Mouse (Mus musculus): ENCODE measurements around the gene Sugct. TPM values are rescaled to one million over a fixed set of nuclear protein-coding genes. Genes with fewer than 3 reads are reported as not detected.

Gene Sugct
- polyA plus RNA-seq, 1 experiment from 2014 or later = 9.3 TPM

DNA sequence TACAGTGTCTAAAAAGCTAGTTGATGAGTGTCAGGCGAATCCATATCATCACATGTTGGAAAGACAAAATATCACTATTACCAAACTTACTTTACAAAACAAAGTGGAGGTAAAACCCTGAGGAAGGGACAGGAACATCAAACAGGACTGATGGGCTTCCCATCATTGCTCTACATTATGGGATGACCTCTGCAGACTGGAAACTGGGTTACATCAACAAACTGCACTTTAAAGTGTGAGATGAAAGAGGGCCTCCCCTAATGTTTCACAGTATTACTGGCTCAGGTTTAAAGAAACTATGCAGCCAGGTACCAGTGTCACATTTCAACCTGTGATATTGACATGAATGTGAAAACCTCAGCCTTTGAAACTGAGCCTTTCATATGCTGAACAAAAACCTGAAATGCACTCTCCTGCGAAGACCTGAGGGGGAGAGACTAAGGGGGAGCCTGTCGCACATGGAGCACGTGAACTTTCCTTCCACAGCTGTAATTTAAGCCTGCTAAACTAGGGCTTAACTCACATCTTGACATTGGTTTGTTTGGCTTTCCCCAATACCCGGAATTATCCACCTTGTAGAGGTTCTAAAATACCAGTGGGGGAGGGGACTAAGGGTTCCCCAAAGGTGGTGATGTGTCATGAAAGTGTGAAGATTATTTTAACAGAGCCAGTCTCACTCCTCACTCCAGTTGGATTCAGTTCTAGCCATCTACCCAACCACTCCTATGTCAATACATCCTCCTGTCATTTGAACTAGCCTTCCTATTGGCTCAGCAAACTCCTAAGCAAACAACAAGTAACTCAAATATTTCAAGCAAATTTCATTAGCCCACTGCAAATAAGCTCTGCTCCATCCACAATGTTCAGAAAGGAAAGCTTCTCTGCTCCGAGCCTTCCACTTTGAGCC, 610.2 kb downstream of the Sugct start:
- Histone ChIP-seq H3K27ac (ENCODE audit: low read length) (no peak overlapping the region), H3K9ac (replicated peaks; ENCODE audit: low read depth) (no peak overlapping the region), H3K9me3 (ENCODE audit: low read length) (no peaks in the 10 kb centered on the region), H3K27me3 (replicated peaks; ENCODE audit: insufficient read depth, low read length) (no peaks in the 10 kb centered on the region), H3K4me3 (ENCODE audit: low read depth, low read length) (no peak overlapping the region), H3K4me1 (ENCODE audit: insufficient read depth, low read depth, low read length) (no peaks in the 10 kb centered on the region), H3K36me3 (ENCODE audit: insufficient read depth, low read length) (no peaks in the 10 kb centered on the region), H3K4me2 (replicated peaks; ENCODE audit: low read depth, low read length) (no peak overlapping the region)
- WGBS = 50% methylated on average over 6 of the region's 6 CpGs
- ATAC-seq (no peak), DNase-seq (ENCODE audit: low spot score) (no peak)
- TF ChIP-seq EP300 (IDR thresholded peaks at IDR 0.05) (no peak), CTCF (IDR thresholded peaks at IDR 0.05) (no peak)

DNA sequence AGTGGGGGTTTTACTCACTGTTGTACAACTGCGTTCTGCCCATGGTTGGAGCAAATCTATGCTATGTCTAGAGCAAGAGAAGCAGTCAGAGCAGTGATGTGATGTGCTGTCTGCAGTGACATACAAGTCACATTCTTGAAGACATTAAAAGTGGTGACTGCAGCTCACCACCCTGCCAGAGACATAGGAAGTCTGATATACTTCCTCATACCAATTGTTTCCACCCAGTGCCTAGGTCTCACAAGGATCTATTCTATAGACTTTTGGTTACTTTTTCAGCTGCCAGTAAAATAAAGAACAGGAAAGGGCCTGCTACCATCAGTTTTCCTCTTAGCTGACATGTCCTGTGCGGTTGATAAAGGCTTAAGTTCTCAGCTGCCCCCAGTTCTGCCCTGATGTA, 613.7 kb downstream of the Sugct start:
- H3K9me3 ChIP-seq (ENCODE audit: low read length) = no peaks in the 10 kb centered on the region
- H3K4me1 ChIP-seq (ENCODE audit: insufficient read depth, low read depth, low read length) = no peaks in the 10 kb centered on the region
- no peak for DNase-seq (ENCODE audit: low spot score)
- H3K9ac ChIP-seq (replicated peaks; ENCODE audit: low read depth) = no peak overlapping the region
- 63% methylated on average over 2 of the region's 2 CpGs for WGBS
- H3K4me3 ChIP-seq (ENCODE audit: low read depth, low read length) = no peak overlapping the region
- H3K4me2 ChIP-seq (replicated peaks; ENCODE audit: low read depth, low read length) = no peak overlapping the region
- no peak for ATAC-seq
- H3K36me3 ChIP-seq (ENCODE audit: insufficient read depth, low read length) = no peaks in the 10 kb centered on the region
- no peak overlapping the region for H3K27ac ChIP-seq (ENCODE audit: low read length)
- no peaks in the 10 kb centered on the region for H3K27me3 ChIP-seq (replicated peaks; ENCODE audit: insufficient read depth, low read length)
- TF ChIP-seq CTCF (IDR thresholded peaks at IDR 0.05) = no peak
- no peak for TF ChIP-seq EP300 (IDR thresholded peaks at IDR 0.05)

DNA sequence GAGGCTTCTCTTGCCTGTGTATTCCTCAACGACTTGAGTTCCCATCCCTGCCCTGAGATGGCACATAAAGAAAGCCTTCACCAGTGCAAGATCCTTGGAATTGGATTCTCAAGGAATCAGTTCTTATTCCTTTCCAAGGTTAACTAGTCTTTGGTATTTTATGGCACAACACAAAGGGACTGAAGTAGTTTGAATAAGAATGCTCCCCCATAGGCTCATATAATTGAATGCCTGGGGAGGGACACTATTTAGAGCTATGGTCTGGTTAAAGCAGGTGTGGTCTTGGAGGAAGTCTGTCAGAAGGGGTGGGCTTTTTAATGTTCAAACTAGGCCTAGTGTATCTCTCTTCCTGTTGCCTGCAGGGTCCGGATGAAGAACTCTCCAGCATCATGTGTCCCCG, 629.8 kb downstream of the Sugct start:
- WGBS = 76% methylated on average over 3 of the region's 3 CpGs
- no peak overlapping the region for H3K4me3 ChIP-seq (ENCODE audit: low read depth, low read length)
- no peaks in the 10 kb centered on the region for H3K27me3 ChIP-seq (replicated peaks; ENCODE audit: insufficient read depth, low read length)
- H3K9me3 ChIP-seq (ENCODE audit: low read length) = no peaks in the 10 kb centered on the region
- no peak overlapping the region for H3K9ac ChIP-seq (replicated peaks; ENCODE audit: low read depth)
- ATAC-seq = no peak
- TF ChIP-seq CTCF (IDR thresholded peaks at IDR 0.05) (no peak), EP300 (IDR thresholded peaks at IDR 0.05) (no peak)
- no peak for DNase-seq (ENCODE audit: low spot score)
- no peaks in the 10 kb centered on the region for H3K4me1 ChIP-seq (ENCODE audit: insufficient read depth, low read depth, low read length)
- no peak overlapping the region for H3K4me2 ChIP-seq (replicated peaks; ENCODE audit: low read depth, low read length)
- H3K27ac ChIP-seq (ENCODE audit: low read length) = no peak overlapping the region
- H3K36me3 ChIP-seq (ENCODE audit: insufficient read depth, low read length) = no peaks in the 10 kb centered on the region

DNA sequence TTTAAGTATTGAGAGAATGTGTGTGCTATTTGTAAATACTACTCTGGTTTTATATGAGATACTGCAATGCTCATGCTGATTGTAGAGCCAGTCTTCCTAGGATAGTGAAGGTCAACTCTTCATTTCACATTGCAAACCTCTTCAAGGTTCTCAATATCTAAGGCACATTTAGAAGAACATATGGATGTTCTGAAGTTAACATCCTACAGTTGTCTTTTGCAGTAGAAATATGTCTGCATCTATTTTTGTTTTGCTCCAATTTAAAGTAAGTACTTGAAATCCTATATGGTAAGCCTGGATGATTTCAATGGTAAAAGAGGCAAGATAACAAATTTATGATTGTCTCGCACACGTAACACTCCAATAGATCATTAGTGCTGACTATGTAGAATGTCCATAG, 638.7 kb downstream of the Sugct start:
- no peaks in the 10 kb centered on the region for H3K27me3 ChIP-seq (replicated peaks; ENCODE audit: insufficient read depth, low read length)
- TF ChIP-seq EP300 (IDR thresholded peaks at IDR 0.05) (no peak), CTCF (IDR thresholded peaks at IDR 0.05) (no peak)
- no peak overlapping the region for H3K9ac ChIP-seq (replicated peaks; ENCODE audit: low read depth)
- ATAC-seq = no peak
- H3K36me3 ChIP-seq (ENCODE audit: insufficient read depth, low read length) = no peaks in the 10 kb centered on the region
- no peak overlapping the region for H3K4me2 ChIP-seq (replicated peaks; ENCODE audit: low read depth, low read length)
- no peak for DNase-seq (ENCODE audit: low spot score)
- H3K9me3 ChIP-seq (ENCODE audit: low read length) = no peaks in the 10 kb centered on the region
- H3K4me1 ChIP-seq (ENCODE audit: insufficient read depth, low read depth, low read length) = no peaks in the 10 kb centered on the region
- 85% methylated on average over 2 of the region's 2 CpGs for WGBS
- no peak overlapping the region for H3K4me3 ChIP-seq (ENCODE audit: low read depth, low read length)
- H3K27ac ChIP-seq (ENCODE audit: low read length) = no peak overlapping the region

DNA sequence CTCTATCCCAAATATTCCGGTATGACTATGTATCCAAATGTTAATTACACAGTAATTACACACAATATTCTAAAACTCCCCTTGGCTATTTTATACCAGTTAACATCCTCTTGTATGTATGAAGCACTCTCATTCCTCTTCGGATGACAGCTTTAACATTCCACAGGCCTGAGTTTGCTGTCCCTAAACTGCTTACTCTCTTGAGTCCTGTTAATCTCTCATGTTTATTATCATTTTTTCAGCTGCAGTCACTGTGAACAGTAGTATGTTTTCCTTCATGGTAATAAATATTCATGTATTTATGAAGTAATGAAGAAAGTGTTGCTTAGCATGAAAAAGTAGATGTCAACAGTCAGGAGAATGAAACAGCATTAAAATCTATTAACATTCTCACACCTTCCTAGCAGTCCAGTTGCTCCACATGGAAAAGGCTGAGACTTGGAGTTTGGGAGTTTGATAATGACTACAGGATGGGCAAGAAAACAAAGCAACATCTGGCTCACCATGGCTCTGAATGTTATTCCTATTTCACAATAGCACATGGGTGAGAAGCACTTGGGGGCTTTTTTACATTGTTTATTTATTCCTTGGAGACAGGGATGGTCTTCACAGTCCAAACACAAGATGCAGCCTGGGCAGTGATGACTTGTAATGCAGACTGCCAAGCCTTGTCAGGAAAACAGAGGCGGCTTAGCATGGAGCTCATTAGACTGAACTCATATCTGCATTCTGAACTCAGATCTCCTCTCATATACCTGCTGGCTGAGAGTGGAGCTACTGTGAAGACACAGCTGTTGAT, 651.7 kb downstream of the Sugct start:
- TF ChIP-seq EP300 (IDR thresholded peaks at IDR 0.05) (no peak), CTCF (IDR thresholded peaks at IDR 0.05) (no peak)
- Histone ChIP-seq H3K4me3 (ENCODE audit: low read depth, low read length) (no peak overlapping the region), H3K27me3 (replicated peaks; ENCODE audit: insufficient read depth, low read length) (no peaks in the 10 kb centered on the region), H3K4me1 (ENCODE audit: insufficient read depth, low read depth, low read length) (no peaks in the 10 kb centered on the region), H3K36me3 (ENCODE audit: insufficient read depth, low read length) (no peaks in the 10 kb centered on the region), H3K9me3 (ENCODE audit: low read length) (no peaks in the 10 kb centered on the region), H3K4me2 (replicated peaks; ENCODE audit: low read depth, low read length) (no peak overlapping the region), H3K27ac (ENCODE audit: low read length) (no peak overlapping the region), H3K9ac (replicated peaks; ENCODE audit: low read depth) (no peak overlapping the region)
- ATAC-seq (no peak), DNase-seq (ENCODE audit: low spot score) (peak; percentile 24)
- 64% methylated on average over 3 of the region's 3 CpGs for WGBS

DNA sequence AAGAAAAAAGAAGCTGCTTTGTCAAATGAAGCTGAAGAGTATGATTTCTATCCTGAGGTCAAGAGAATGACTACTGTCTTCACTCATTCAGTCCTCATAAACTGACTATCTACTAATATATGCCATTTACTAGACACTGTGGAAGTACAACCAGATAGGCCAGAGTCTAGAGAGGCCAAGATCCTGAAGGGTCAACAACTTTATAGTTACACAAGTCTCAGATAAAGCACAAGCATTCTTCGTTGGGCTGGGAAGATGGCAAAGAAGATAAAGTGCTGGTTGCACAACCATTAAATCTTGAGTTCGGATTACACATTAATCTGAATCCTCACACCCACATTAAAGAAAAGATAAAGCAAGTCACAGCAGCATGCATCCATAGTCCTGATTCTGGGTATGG, 653.0 kb downstream of the Sugct start:
- H3K36me3 ChIP-seq (ENCODE audit: insufficient read depth, low read length) = no peaks in the 10 kb centered on the region
- 59% methylated on average over 2 of the region's 2 CpGs for WGBS
- no peak overlapping the region for H3K27ac ChIP-seq (ENCODE audit: low read length)
- H3K4me3 ChIP-seq (ENCODE audit: low read depth, low read length) = no peak overlapping the region
- H3K9me3 ChIP-seq (ENCODE audit: low read length) = no peaks in the 10 kb centered on the region
- H3K4me1 ChIP-seq (ENCODE audit: insufficient read depth, low read depth, low read length) = no peaks in the 10 kb centered on the region
- no peak overlapping the region for H3K4me2 ChIP-seq (replicated peaks; ENCODE audit: low read depth, low read length)
- no peaks in the 10 kb centered on the region for H3K27me3 ChIP-seq (replicated peaks; ENCODE audit: insufficient read depth, low read length)
- ATAC-seq = no peak
- no peak for DNase-seq (ENCODE audit: low spot score)
- H3K9ac ChIP-seq (replicated peaks; ENCODE audit: low read depth) = no peak overlapping the region
- TF ChIP-seq EP300 (IDR thresholded peaks at IDR 0.05) (no peak), CTCF (IDR thresholded peaks at IDR 0.05) (no peak)
